Mouse (Mus musculus): ENCODE results near the gene Ccnd1. TPM values are rescaled to one million over a fixed set of nuclear protein-coding genes. Genes with fewer than 3 reads are reported as not detected.
"Not testable (repeated sequence)": the region's sequence is repeated elsewhere in the genome, so short reads cannot be mapped to it uniquely, and the experiment has no call there.

Gene Ccnd1
- polyA plus RNA-seq, 1 experiment from 2014 or later: 111 TPM

GRCm38 (mm10) chr7:144895305-144896111, 44.2 kb downstream of the Ccnd1 start:
- H3K4me2 ChIP-seq: peak overlapping the region; percentile 94
- ATAC-seq: peak; percentile 81
- peaks cover 68% of the 10 kb centered on the region for H3K27me3 ChIP-seq
- H3K36me3 ChIP-seq (ENCODE audit: poor library complexity, severe bottlenecking): no peaks in the 10 kb centered on the region
- H3K9ac ChIP-seq: peak overlapping the region; percentile 65
- H3K27ac ChIP-seq: peak overlapping the region; percentile 83
- no peaks in the 10 kb centered on the region for H3K9me3 ChIP-seq (replicated peaks)
- H3K4me3 ChIP-seq: peak overlapping the region; percentile 47
- H3K4me1 ChIP-seq: peaks cover 36% of the 10 kb centered on the region
- WGBS: under 1% methylated on average over 37 of the region's 37 CpGs

DNA sequence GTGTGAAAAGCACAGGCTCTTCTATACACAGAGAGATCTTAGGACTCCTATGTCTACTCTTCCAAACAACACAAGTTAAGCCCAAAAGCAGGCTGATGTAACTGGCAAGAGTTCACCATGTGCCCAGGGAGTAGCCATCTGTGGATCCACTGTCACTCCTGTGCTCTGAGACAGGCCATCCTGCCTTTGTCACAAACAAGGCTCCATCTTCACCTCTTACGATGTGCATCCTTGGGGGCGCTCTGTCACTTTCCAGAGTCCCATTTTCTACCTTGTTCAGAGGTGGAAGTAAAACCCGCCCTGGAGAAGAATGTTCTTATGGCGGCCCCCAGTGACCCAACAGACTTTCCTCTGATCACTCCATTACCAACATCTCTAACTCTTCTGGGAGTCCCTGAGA, 45.0 kb downstream of the Ccnd1 start:
- peak overlapping the region; percentile 83 for H3K27ac ChIP-seq
- 4% methylated on average over 4 of the region's 4 CpGs for WGBS
- H3K9me3 ChIP-seq (replicated peaks): no peaks in the 10 kb centered on the region
- no peaks in the 10 kb centered on the region for H3K36me3 ChIP-seq (ENCODE audit: poor library complexity, severe bottlenecking)
- no peak for ATAC-seq
- peaks cover 36% of the 10 kb centered on the region for H3K4me1 ChIP-seq
- H3K27me3 ChIP-seq: peaks cover 66% of the 10 kb centered on the region
- peak overlapping the region; percentile 94 for H3K4me2 ChIP-seq
- peak overlapping the region; percentile 65; the same call in 1 of the 2 replicates for H3K9ac ChIP-seq
- H3K4me3 ChIP-seq: peak overlapping the region; percentile 47

DNA sequence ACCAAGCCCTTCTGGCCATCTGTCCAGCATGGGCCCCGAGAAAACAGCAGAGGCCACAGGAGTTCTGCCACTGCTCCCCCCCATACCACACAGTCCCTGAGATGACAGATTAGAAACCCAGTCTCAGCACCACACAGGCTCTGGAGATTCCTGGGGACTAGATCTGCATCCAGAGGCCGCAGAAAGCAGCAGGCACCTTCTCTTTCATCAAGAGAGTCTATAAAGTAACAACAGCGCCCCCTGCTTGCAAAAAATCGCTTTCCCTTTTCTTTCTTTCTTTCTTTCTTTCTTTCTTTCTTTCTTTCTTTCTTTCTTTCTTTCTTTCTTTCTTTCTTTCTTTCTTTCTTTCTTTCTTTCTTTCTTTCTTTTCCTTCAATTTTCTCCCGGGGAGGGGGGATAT, 45.5 kb downstream of the Ccnd1 start:
- no peak for ATAC-seq
- no peak overlapping the region for H3K9ac ChIP-seq
- no peaks in the 10 kb centered on the region for H3K9me3 ChIP-seq (replicated peaks)
- H3K4me3 ChIP-seq: no peak overlapping the region
- peak overlapping the region; percentile 94; the same call in 1 of the 2 replicates for H3K4me2 ChIP-seq
- 0% methylated on average over 5 of the region's 5 CpGs for WGBS
- H3K36me3 ChIP-seq (ENCODE audit: poor library complexity, severe bottlenecking): no peaks in the 10 kb centered on the region
- H3K27me3 ChIP-seq: peaks cover 66% of the 10 kb centered on the region
- peaks cover 37% of the 10 kb centered on the region for H3K4me1 ChIP-seq
- no peak overlapping the region for H3K27ac ChIP-seq

GRCm38 (mm10) chr7:144892322-144892721, 47.4 kb downstream of the Ccnd1 start:
- H3K4me1 ChIP-seq: peaks cover 37% of the 10 kb centered on the region
- peaks cover 60% of the 10 kb centered on the region for H3K27me3 ChIP-seq
- H3K27ac ChIP-seq: no peak overlapping the region
- H3K9me3 ChIP-seq (replicated peaks): no peaks in the 10 kb centered on the region
- 52% methylated on average over 6 of the region's 6 CpGs for WGBS
- H3K36me3 ChIP-seq (ENCODE audit: poor library complexity, severe bottlenecking): no peaks in the 10 kb centered on the region
- H3K9ac ChIP-seq: no peak overlapping the region
- H3K4me2 ChIP-seq: no peak overlapping the region
- H3K4me3 ChIP-seq: no peak overlapping the region
- ATAC-seq: no peak

GRCm38 (mm10) chr7:144891863-144892262, 47.9 kb downstream of the Ccnd1 start:
- ATAC-seq: no peak
- Histone ChIP-seq H3K4me2 (no peak overlapping the region), H3K27me3 (peaks cover 59% of the 10 kb centered on the region), H3K9ac (no peak overlapping the region), H3K9me3 (replicated peaks) (no peaks in the 10 kb centered on the region), H3K36me3 (ENCODE audit: poor library complexity, severe bottlenecking) (no peaks in the 10 kb centered on the region), H3K4me1 (peaks cover 33% of the 10 kb centered on the region), H3K27ac (no peak overlapping the region), H3K4me3 (no peak overlapping the region)
- WGBS: 93% methylated on average over 2 of the region's 2 CpGs

- 83% methylated on average over 1 of the region's 1 CpGs for WGBS
- H3K4me1 ChIP-seq: peaks cover 21% of the 10 kb centered on the region
- not testable (repeated sequence) for H3K27ac ChIP-seq; H3K9ac ChIP-seq; H3K4me3 ChIP-seq; ATAC-seq; H3K4me2 ChIP-seq; H3K9me3 ChIP-seq (replicated peaks); H3K36me3 ChIP-seq (ENCODE audit: poor library complexity, severe bottlenecking)
- peaks cover 47% of the 10 kb centered on the region for H3K27me3 ChIP-seq
Observed at GRCm38 (mm10) chr7:144890661-144891060, 49.1 kb downstream of the Ccnd1 start.

DNA sequence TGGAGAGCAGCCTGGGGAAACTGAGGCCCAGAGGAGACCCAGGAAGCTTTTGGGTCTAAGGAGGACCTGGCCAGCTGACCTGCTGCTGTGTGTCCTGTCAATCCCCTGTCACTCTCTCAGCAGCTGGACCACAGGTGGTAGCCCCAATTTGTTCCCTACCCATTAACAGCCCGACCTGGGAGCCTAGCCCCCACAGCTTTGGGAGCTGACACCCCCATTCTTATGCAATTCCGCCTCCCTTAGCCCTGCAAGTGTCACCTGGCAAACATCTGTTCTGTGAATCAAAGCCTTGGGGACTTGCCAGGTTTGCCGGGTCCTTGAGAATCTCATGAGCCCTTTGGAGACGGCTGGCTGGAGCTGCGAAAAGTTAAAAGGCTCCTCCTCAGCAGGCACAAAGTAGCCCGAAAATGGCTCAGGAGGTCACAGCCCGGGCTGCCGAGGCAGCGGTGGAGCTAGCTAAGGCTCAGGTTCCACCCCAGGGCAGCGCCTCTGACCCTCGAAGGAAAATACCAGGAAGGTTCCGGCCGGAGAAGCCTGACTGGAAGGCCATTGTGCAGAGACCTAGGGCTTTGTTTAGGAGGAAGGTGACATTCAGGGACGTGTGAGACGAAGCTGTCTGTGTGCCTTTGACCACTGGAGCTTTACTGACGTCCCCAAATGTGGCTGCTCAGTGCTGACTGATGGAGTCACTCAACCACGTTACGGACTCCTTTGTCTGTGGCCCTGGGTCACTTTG, 51.0 kb downstream of the Ccnd1 start:
- H3K4me1 ChIP-seq: peaks cover 8% of the 10 kb centered on the region; the same call in 1 of the 2 replicates
- WGBS: 7% methylated on average over 18 of the region's 18 CpGs

GRCm38 (mm10) chr7:144887672-144888071, 52.1 kb downstream of the Ccnd1 start:
- whole genome bisulfite sequencing: 88% methylated on average over 2 of the region's 2 CpGs
- no peak overlapping the region for H3K4me3 ChIP-seq
- no peak for ATAC-seq

More for the DNA sequence above, 51.0 kb downstream of the Ccnd1 start:
- H3K4me2 ChIP-seq: no peak overlapping the region
- H3K36me3 ChIP-seq (ENCODE audit: poor library complexity, severe bottlenecking): no peaks in the 10 kb centered on the region
- ATAC-seq: no peak
- no peaks in the 10 kb centered on the region for H3K9me3 ChIP-seq (replicated peaks)
- peaks cover 41% of the 10 kb centered on the region for H3K27me3 ChIP-seq
- H3K4me3 ChIP-seq: no peak overlapping the region
- no peak overlapping the region for H3K27ac ChIP-seq
- no peak overlapping the region for H3K9ac ChIP-seq

DNA sequence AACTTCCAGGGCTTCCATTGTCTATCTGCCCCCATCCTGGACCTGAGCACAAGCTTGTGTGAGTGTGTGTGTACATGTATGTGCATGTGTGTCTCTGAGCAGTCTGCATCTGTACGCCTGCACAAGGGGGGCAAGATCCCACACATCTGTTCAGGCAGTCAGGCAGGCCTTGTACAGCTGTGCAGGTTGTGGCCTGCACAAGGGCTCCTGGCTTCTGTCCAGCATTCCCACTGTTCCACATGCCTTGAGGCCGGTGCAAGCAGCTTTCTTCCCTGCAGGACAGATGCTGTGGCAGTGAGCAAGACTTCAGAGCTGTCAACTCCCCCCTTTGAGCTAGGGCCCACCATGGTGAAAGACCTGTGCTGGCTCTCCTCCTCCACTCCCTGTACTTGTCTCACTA, 56.6 kb downstream of the Ccnd1 start:
- no peak for ATAC-seq
- no peak overlapping the region for H3K9ac ChIP-seq
- 40% methylated on average over 2 of the region's 2 CpGs for WGBS
- no peaks in the 10 kb centered on the region for H3K9me3 ChIP-seq (replicated peaks)
- 0 out of 2 replicates have a peak, but pooled peaks cover 6% of the 10 kb centered on the region for H3K27me3 ChIP-seq
- no peak overlapping the region for H3K4me2 ChIP-seq
- H3K4me3 ChIP-seq: no peak overlapping the region
- no peaks in the 10 kb centered on the region for H3K36me3 ChIP-seq (ENCODE audit: poor library complexity, severe bottlenecking)
- no peaks in the 10 kb centered on the region for H3K4me1 ChIP-seq
- H3K27ac ChIP-seq: no peak overlapping the region

More at GRCm38 (mm10) chr7:144887672-144888071, 52.1 kb downstream of the Ccnd1 start:
- Histone ChIP-seq H3K4me1 (peaks cover 8% of the 10 kb centered on the region; the same call in 1 of the 2 replicates), H3K4me2 (no peak overlapping the region), H3K9me3 (replicated peaks) (no peaks in the 10 kb centered on the region), H3K27me3 (peaks cover 41% of the 10 kb centered on the region), H3K9ac (no peak overlapping the region), H3K36me3 (ENCODE audit: poor library complexity, severe bottlenecking) (no peaks in the 10 kb centered on the region), H3K27ac (no peak overlapping the region)

Other genes with a start within 250 kb of the Ccnd1 start
- 12.3 and 14.3 TPM in 2 replicates for gene Ano1, start 188.0 kb downstream of the Ccnd1 start, polyA plus RNA-seq (2015; fragmentation: Nextera tagmentation; extraction: Ambion mirVana)
- gene Fgf3, start 101.8 kb downstream of the Ccnd1 start, polyA plus RNA-seq (2015; fragmentation: Nextera tagmentation; extraction: Ambion mirVana): 2.0 and 2.3 TPM in 2 replicates
- not detected in 2 replicates for gene Fgf4, start 92.6 kb downstream of the Ccnd1 start, polyA plus RNA-seq (2015; fragmentation: Nextera tagmentation; extraction: Ambion mirVana)
- 48.2 and 63.2 TPM in 2 replicates for gene Fgf15, start 43.4 kb downstream of the Ccnd1 start, polyA plus RNA-seq (2015; fragmentation: Nextera tagmentation; extraction: Ambion mirVana)
- 36.1 and 45.6 TPM in 2 replicates for gene LTO1, start 24.8 kb downstream of the Ccnd1 start, polyA plus RNA-seq (2015; fragmentation: Nextera tagmentation; extraction: Ambion mirVana)